Mouse (Mus musculus): Measurements from ENCODE around the gene Cacng8. TPM values are rescaled to one million over a fixed set of nuclear protein-coding genes. Genes with fewer than 3 reads are reported as not detected.

The Cacng8 gene
- polyA plus RNA-seq (2014; fragmentation: Illumina TruSeq; extraction: RNeasy Lipid Tissue Mini Kit (QIAGEN cat#74804); ENCODE audit: low read depth, low replicate concordance): not detected

GRCm38 (mm10) chr7:3390413-3391080 lies at the start of gene Cacng8:
Gene Cacng8 (plus strand): TSS chr7:3390683.

DNA sequence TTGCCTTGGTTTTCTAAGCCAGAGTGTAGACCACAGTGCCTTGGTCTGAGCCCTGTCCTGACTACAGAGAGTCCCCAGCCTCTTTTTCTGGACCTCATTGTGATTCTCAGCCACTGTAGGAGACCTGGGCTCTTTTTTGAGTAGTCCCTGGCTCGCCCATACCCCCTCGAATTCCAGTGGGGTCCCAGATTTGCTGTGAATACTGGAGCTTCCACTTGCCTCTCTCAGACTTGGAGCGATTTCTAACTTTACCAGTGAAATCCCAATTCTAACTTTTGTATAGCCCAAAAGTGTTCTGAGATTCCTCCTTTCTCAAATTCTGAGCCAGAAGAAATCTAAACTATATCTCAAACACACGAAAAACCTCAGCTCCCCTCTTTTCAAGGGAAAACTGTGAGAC lies 33.4 kb downstream of the Cacng8 start, which contains the start of gene Cacng6:
Gene Cacng6, plus strand, starts transcription at position 301 of the 400 bp plus-strand sequence.

Other genes with a start within 250 kb of the Cacng8 start
- gene AU018091, start 221.5 kb upstream of the Cacng8 start, polyA plus RNA-seq (2014; fragmentation: Illumina TruSeq; extraction: RNeasy Lipid Tissue Mini Kit (QIAGEN cat#74804); ENCODE audit: low read depth, low replicate concordance): not detected
- gene Nlrp12, start 140.9 kb upstream of the Cacng8 start, polyA plus RNA-seq (2014; fragmentation: Illumina TruSeq; extraction: RNeasy Lipid Tissue Mini Kit (QIAGEN cat#74804); ENCODE audit: low read depth, low replicate concordance): 6.7 TPM
- gene Myadm, start 101.6 kb upstream of the Cacng8 start, polyA plus RNA-seq (2014; fragmentation: Illumina TruSeq; extraction: RNeasy Lipid Tissue Mini Kit (QIAGEN cat#74804); ENCODE audit: low read depth, low replicate concordance): 23.1 TPM
- gene Prkcg, start 101.5 kb upstream of the Cacng8 start, polyA plus RNA-seq (2014; fragmentation: Illumina TruSeq; extraction: RNeasy Lipid Tissue Mini Kit (QIAGEN cat#74804); ENCODE audit: low read depth, low replicate concordance): 0.19 TPM
- gene Cacng7, start 57.7 kb upstream of the Cacng8 start, polyA plus RNA-seq (2014; fragmentation: Illumina TruSeq; extraction: RNeasy Lipid Tissue Mini Kit (QIAGEN cat#74804); ENCODE audit: low read depth, low replicate concordance): not detected
- not detected for gene Cacng6, start 33.5 kb downstream of the Cacng8 start, polyA plus RNA-seq (2014; fragmentation: Illumina TruSeq; extraction: RNeasy Lipid Tissue Mini Kit (QIAGEN cat#74804); ENCODE audit: low read depth, low replicate concordance)
- not detected for gene Tarm1, start 111.9 kb downstream of the Cacng8 start, polyA plus RNA-seq (2014; fragmentation: Illumina TruSeq; extraction: RNeasy Lipid Tissue Mini Kit (QIAGEN cat#74804); ENCODE audit: low read depth, low replicate concordance)
- not detected for gene Oscar, start 225.5 kb downstream of the Cacng8 start, polyA plus RNA-seq (2014; fragmentation: Illumina TruSeq; extraction: RNeasy Lipid Tissue Mini Kit (QIAGEN cat#74804); ENCODE audit: low read depth, low replicate concordance)
- gene Ndufa3, start 226.7 kb downstream of the Cacng8 start, polyA plus RNA-seq (2014; fragmentation: Illumina TruSeq; extraction: RNeasy Lipid Tissue Mini Kit (QIAGEN cat#74804); ENCODE audit: low read depth, low replicate concordance): 51.2 TPM
- gene Tfpt, start 239.2 kb downstream of the Cacng8 start, polyA plus RNA-seq (2014; fragmentation: Illumina TruSeq; extraction: RNeasy Lipid Tissue Mini Kit (QIAGEN cat#74804); ENCODE audit: low read depth, low replicate concordance): 3.0 TPM
- gene Prpf31, start 239.3 kb downstream of the Cacng8 start, polyA plus RNA-seq (2014; fragmentation: Illumina TruSeq; extraction: RNeasy Lipid Tissue Mini Kit (QIAGEN cat#74804); ENCODE audit: low read depth, low replicate concordance): 8.2 TPM